Mouse (Mus musculus) megakaryocyte, embryonic 14.5 days (primary cell): Measurements from ENCODE around the gene Tex19.2.

Experiments
- FLI1 ChIP-seq: IDR thresholded peaks from 2 replicates; pipeline ENCODE4 v1.6.1; 2012; ENCODE audit warnings: low read length, inconsistent platforms, mixed read lengths
- GATA1 ChIP-seq: IDR thresholded peaks from 3 replicates; pipeline ENCODE4 v1.6.1; 2012; ENCODE audit warnings: mixed read lengths, low read length, inconsistent platforms, borderline replicate concordance

DNA sequence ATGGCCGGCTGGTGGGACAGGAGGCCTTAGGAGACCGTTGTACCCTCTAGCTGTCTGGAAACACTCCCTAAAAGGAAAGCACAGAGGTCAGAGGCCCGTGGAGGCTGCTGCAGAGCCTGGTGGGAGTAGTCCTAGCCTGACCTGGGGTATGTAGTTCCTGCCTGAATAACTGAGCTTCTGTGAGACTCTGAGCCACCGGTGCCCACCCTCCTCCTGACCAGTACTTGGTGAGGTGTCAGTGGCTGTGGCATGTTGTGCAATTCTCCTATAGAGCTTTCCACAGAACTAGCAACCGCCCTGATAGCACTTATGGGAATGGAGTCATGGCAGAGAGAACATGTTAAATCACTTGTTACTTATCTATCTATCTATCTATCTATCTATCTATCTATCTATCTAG, 42.8 kb downstream of the Tex19.2 start:
- no peak for TF ChIP-seq FLI1
- no peak for TF ChIP-seq GATA1
